Mouse (Mus musculus): ENCODE data around the gene Tmem140.

The Tmem140 gene

DNA sequence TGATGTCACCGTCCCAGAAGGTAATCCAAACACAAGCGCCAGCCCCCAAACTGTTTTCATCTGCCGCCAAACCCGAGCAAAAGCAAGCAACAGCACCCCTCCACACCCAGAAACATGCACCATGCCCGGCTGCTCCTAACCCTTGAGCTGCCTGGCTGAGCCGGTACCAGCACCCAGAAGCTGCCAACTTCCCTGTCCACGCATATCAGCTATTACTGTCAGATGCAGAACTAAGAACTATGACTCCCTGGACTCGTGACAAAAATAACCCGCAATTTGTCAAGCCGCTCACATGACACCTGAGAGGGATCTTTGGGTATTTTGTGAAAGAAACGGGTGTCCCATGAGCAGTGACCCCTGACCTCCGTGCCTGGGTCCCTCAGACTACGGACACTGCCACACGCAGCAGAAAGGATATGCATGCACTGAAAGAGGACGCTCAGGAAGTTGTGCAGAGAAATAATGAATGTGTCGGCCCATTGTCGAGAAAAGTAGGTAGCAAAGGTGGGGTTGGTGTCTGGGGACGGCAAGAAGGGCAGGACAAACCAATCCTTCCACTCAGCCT, 44.8 kb downstream of the Tmem140 start:
- no peak for DNase-seq (ENCODE audit: low spot score in 2 of 2)

DNA sequence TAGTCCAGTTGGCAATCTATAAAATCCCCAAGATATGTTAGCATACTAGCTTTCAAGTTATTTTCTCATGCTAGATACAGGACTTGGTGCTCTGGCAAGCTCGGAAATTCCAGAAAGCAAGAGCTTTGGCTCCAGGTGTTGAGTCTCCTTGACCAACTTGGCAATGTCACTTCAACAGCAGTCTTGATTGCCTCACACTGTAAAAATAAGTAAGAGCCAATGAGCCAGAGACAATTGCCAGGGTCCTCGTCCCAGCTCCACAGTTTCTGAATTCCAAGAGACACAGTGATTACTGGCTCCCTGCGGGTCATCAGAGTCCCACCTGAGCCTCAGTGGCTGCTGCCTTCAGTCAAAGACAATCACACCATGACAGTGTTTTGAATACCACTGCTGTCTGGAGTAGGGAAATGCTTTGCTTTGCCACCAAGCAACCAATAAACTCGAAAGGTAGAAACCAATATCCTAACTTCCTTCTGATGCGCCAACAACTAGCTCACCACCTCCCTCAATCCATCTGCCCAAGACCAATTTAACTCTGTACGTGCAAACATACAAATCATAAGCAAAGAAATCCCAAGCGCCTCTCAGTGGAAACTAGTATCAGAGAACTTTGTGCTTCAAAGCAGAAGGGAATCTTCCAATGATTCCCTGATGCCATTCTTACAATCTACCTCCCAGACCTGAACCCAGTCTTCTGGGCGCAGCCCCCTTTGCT, 46.8 kb downstream of the Tmem140 start:
- no peak for DNase-seq (ENCODE audit: low spot score in 2 of 2)

DNA sequence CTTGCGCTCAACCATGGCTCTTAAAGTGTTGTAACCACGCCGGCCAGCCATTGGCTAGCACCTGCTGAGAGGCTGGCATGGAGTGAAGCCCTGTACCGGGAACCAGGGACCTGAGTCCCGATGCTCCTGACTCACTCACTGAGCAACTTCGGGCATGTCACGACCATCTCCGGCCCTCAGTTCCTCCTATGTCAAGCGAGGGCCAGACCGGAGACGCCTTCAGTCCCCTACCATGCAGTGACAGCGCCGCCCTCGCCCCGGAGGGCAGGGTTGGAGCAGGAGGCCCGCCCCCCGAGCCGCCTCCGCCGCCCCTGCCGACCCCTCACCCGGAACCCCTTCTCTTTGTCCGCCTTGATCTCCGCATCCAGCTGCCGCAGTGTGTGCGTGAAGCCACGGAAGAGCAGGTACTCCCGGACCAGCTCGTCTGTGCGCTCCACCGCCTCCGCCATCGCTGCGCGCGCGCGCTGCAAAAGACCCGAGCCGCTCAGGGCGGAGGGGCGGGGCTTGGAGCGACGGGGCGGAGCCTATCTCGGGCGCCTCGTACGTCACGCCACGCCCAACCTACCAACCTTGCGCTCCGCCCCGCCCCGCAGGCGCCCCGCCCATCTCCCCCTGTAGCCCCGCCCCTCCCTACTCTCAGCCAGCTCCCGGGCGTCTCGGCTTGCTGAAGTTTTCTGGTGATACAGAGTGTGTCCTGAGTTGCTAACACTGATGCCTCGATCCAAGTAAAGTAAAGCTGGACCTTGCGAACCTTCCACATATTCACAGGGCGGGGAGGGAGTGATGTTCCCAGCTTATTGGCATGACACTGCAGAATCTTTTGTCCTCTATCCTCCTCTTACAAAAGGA, 47.6 kb downstream of the Tmem140 start, which contains the start of gene Wdr91:
Wdr91 (minus strand) TSS at position 506 of the 849 bp plus-strand sequence.
- DNase-seq (ENCODE audit: low spot score in 2 of 2): peak; percentile 91 to 96

DNA sequence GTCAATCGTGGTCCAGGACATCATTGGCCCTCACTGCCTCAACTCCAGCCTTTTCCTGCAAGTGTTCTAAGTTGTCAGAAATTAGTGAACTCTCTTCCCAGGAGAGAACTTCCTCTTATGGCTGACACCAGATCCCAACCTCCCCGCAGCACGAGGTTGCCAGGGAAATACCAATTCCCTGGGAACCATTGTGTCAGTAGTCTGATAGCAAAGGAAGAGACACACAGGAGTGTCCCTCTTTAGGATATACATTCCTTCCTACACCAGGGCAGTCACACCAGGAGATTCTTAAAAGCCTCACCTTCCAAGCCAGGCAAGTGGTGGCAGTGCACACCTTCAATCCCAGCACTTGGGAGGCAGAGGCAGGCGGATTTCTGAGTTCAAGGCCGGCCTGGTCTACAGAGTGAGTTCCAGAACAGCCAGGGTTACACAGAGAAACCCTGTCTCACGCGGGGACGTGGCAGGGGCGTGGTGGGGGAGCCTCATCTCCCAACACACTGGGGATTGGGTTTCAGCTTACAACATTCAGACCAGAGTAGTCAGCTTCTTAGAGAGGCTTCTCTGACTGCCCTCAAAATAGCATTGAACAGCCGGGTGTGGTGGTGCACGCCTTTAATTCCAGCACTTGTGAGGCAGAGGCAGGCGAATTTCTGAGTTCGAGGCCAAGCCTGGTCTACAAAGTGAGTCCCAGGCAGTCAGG, 50.5 kb downstream of the Tmem140 start:
- DNase-seq (ENCODE audit: low spot score in 2 of 2): no peak

DNA sequence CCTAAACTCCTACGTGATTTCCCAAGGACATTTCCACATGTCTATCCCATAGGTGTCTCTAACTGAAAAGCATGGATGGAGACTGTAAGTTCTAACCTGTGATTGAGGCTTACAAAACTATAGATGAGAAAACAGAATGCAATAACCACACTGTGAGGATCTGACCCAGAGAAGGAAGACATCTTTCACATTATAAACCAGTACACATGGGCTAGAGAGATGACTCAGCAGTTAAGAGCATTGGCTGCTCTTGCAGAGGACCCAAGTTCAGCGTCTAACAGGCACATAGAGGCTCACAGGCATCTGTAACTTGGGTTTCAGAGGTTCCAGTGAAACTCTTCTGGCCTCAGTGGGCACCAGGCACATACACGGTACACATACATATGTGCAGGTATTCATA, 51.5 kb downstream of the Tmem140 start:
- DNase-seq (ENCODE audit: low spot score in 2 of 2): no peak

DNA sequence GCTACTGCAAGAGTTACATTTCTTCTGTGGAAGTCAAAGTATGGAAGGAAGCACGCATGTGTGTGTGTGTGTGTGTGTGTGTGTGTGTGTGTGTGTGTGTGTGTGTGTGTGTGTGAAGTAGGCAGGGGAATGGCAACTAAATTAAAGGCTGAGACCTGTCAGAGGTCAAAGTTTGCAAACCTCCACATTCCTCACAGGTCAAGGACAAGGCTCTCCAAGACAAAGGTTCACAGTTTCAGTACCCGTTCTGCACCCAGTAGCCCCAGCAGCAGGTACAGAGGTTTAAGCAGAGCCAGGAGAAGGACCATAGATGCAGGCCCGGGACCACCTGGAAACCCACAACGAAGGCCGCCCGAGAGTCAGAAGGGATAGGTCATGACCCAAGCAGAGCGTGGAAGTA, 56.2 kb downstream of the Tmem140 start:
- DNase-seq (ENCODE audit: low spot score in 2 of 2): no peak

DNA sequence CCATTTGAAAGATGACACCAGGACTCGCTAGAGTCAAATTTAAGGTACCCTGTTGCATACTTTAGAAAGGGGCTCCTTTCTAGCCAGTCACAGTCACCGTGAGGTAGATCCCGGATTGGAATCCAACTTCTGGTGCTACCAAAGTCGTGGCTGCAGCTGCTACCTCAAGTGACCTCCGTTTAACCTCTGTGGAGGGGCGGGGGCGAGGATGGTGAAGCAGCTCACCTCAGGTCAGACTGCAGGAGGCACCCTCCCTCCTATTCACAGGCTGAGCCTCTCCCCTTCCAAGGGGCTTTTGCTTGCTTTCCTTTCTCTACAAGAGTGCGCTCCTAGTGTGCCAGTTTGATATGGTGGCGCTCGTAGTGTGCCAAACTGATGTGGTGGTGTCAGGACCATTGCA, 57.0 kb downstream of the Tmem140 start, which contains the start of gene Stra8:
Stra8 (plus strand) TSS at position 208 of the 400 bp plus-strand sequence.
- no peak for DNase-seq (ENCODE audit: low spot score in 2 of 2)

DNA sequence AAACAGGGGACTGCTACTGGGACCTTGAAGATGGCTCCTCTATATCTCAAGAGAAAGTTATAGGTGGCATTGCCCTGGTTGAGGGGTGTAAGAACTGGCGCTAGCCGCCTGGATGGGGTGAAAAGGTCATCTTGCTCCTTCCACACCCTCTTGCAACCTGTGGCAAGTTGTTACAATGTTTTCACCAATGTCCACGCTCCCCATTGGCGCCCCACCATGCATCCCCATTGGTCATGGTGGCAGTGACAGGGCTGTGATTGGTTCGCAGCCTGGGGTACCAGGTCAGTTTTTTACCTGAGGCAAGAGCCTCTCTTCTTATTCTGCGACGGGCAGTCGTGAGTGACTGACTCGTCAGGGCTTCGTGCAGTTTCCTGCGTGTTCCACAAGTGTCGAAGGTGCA, 57.7 kb downstream of the Tmem140 start:
- no peak for DNase-seq (ENCODE audit: low spot score in 2 of 2)

DNA sequence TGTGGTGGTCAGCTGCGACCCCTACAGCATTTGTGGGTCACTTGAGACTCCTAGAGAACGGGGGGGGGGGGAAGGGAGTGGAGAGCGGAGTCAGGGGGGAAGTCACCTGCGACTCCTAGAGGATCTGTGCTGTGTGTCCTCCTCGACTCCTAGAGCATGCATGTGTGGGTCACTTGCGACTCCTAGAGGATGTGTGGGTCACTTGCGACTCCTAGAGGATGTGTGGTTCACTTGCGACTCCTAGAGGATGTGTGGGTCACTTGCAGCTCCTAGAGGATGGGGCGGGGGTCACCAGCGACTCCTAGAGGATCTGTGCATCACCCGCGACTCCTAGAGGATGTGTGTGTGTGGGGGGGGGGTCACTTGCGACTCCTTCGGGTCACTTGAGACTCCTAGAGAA, 59.0 kb downstream of the Tmem140 start:
- DNase-seq (ENCODE audit: low spot score in 2 of 2): peak in 1 of 2 experiments; percentile 24
